Mouse (Mus musculus): ENCODE results near the gene Shc4. TPM values are rescaled to one million over a fixed set of nuclear protein-coding genes. Genes with fewer than 3 reads are reported as not detected.

Shc4 gene
- total RNA-seq, 1 experiment, result 1.1 TPM

DNA sequence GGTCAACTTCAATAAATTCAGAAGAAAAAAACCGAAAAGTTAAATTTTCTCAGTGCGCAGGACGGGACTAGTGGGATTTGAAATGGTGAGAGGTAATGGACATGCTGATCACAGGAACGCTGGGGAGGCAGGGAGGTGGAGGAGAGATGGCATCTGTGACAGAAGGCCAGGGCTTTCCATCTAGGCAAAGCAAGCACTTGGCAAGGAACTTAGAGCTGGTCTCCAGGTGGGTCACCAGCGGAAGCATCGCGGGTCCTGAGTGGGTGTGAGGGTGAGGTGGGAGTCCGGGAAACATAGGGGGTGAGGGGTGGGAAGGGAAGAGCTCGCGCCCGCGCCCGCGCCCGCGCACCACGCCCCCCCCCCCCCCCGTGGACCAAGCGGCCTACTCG is 51.4 kb downstream of the Shc4 start:
- no peak overlapping the region for H3K27ac ChIP-seq (ENCODE audit: insufficient read depth, low read depth, low read length, poor library complexity, severe bottlenecking)

DNA sequence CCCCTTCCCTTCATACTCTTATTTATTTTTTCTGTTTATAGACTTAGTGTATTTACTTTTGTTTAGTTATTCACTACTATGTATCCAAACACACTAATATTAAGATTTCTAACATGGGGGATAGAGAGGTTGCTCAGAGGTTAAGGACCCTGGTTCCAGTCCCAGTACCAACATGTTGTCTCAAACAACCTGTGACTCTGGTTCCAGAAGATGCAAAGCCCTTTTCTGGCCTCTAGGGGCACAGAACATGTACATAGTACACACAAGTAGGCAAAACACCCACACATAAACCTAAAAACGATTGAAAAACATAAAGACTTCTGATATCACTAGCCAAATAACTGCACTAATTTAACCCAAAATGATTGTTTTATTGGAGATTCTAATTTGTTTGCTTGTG is 53.1 kb downstream of the Shc4 start:
- no peak overlapping the region for H3K27ac ChIP-seq (ENCODE audit: insufficient read depth, low read depth, low read length, poor library complexity, severe bottlenecking)
- no peaks in the 10 kb centered on the region for H3K36me3 ChIP-seq (ENCODE audit: control insufficient read depth, insufficient read depth, low read length, poor library complexity, severe bottlenecking)
- H3K4me1 ChIP-seq (ENCODE audit: control insufficient read depth in 2 of 2, insufficient read depth in 2 of 2, low read length in 2 of 2, poor library complexity in 1 of 2), result peaks cover 0 to 2% of the 10 kb centered on the region in 2 experiments; a peak in 1 of 4 replicates
- in situ Hi-C loops (cut with MboI; ENCODE audit: low sequenced_read_pairs in 2 of 2, unreplicated experiment in 2 of 2), result no loop called here
- no peaks in the 10 kb centered on the region for H3K9me3 ChIP-seq (ENCODE audit: control insufficient read depth, insufficient read depth, low read depth, low read length)
- DNase-seq (ENCODE audit: low read depth, low spot score), result no peak
- no peak overlapping the region for H3K4me3 ChIP-seq (ENCODE audit: insufficient read depth in 1 of 2, low read depth in 1 of 2, low read length in 2 of 2, poor library complexity in 1 of 2, severe bottlenecking in 1 of 2)
- TF ChIP-seq ZNF384 (IDR thresholded peaks at IDR 0.05; ENCODE audit: low read depth, low read length), result no peak
- TF ChIP-seq ZC3H11A (IDR thresholded peaks at IDR 0.05; ENCODE audit: borderline replicate concordance, low read depth, low read length), result no peak
- no peak for TF ChIP-seq MAFK (IDR thresholded peaks at IDR 0.05; ENCODE audit: insufficient read depth, low read depth, low read length)
- no peak for TF ChIP-seq CHD2 (IDR thresholded peaks at IDR 0.05; ENCODE audit: low read depth, low read length)
- TF ChIP-seq HCFC1 (IDR thresholded peaks at IDR 0.05; ENCODE audit: borderline replicate concordance, insufficient read depth, low read length), result no peak
- H3K9ac ChIP-seq (ENCODE audit: insufficient read depth, low read depth, low read length, poor library complexity, severe bottlenecking), result no peak overlapping the region

More for the DNA sequence above, 51.4 kb downstream of the Shc4 start:
- in situ Hi-C loops (cut with MboI; ENCODE audit: low sequenced_read_pairs in 2 of 2, unreplicated experiment in 2 of 2), result no loop called here
- peak; percentile 20 for DNase-seq (ENCODE audit: low read depth, low spot score)
- no peaks in the 10 kb centered on the region for H3K9me3 ChIP-seq (ENCODE audit: control insufficient read depth, insufficient read depth, low read depth, low read length)
- TF ChIP-seq CHD2 (IDR thresholded peaks at IDR 0.05; ENCODE audit: low read depth, low read length) (no peak), MAFK (IDR thresholded peaks at IDR 0.05; ENCODE audit: insufficient read depth, low read depth, low read length) (no peak), HCFC1 (IDR thresholded peaks at IDR 0.05; ENCODE audit: borderline replicate concordance, insufficient read depth, low read length) (no peak), ZNF384 (IDR thresholded peaks at IDR 0.05; ENCODE audit: low read depth, low read length) (no peak), ZC3H11A (IDR thresholded peaks at IDR 0.05; ENCODE audit: borderline replicate concordance, low read depth, low read length) (no peak)
- H3K4me3 ChIP-seq (ENCODE audit: insufficient read depth in 1 of 2, low read depth in 1 of 2, low read length in 2 of 2, poor library complexity in 1 of 2, severe bottlenecking in 1 of 2), result peak overlapping the region; percentile 68 to 75; a peak in 3 of 4 replicates
- H3K36me3 ChIP-seq (ENCODE audit: control insufficient read depth, insufficient read depth, low read length, poor library complexity, severe bottlenecking), result no peaks in the 10 kb centered on the region
- H3K4me1 ChIP-seq (ENCODE audit: control insufficient read depth in 2 of 2, insufficient read depth in 2 of 2, low read length in 2 of 2, poor library complexity in 1 of 2), result peaks cover 0 to 2% of the 10 kb centered on the region in 2 experiments; a peak in 1 of 4 replicates
- H3K9ac ChIP-seq (ENCODE audit: insufficient read depth, low read depth, low read length, poor library complexity, severe bottlenecking), result peak overlapping the region; percentile 57

DNA sequence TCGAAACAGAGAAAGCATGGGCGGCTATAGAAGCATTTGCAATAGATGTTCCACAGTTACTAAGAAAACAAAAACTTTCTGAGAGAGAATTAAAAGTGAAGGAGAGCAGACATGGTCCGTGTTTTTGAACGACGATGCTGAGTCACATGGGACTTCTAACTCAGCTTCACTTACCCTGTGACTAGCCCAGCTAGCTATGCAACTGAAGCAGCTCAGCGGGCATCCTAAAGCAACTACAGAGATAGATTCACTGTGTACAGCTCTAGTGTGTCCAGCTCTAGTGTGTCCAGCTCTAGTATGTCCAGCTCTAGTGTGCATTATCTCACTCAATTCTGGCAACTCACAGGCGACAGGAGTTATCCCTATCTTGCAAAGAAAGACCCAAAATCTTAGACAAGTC is 56.2 kb downstream of the Shc4 start:
- peaks cover 0 to 2% of the 10 kb centered on the region in 2 experiments; a peak in 1 of 4 replicates for H3K4me1 ChIP-seq (ENCODE audit: control insufficient read depth in 2 of 2, insufficient read depth in 2 of 2, low read length in 2 of 2, poor library complexity in 1 of 2)
- H3K9me3 ChIP-seq (ENCODE audit: control insufficient read depth, insufficient read depth, low read depth, low read length), result no peaks in the 10 kb centered on the region
- H3K36me3 ChIP-seq (ENCODE audit: control insufficient read depth, insufficient read depth, low read length, poor library complexity, severe bottlenecking), result no peaks in the 10 kb centered on the region
- DNase-seq (ENCODE audit: low read depth, low spot score), result no peak
- in situ Hi-C loops (cut with MboI; ENCODE audit: low sequenced_read_pairs in 2 of 2, unreplicated experiment in 2 of 2), result no loop called here
- no peak overlapping the region for H3K9ac ChIP-seq (ENCODE audit: insufficient read depth, low read depth, low read length, poor library complexity, severe bottlenecking)
- no peak overlapping the region for H3K27ac ChIP-seq (ENCODE audit: insufficient read depth, low read depth, low read length, poor library complexity, severe bottlenecking)
- H3K4me3 ChIP-seq (ENCODE audit: insufficient read depth in 1 of 2, low read depth in 1 of 2, low read length in 2 of 2, poor library complexity in 1 of 2, severe bottlenecking in 1 of 2), result no peak overlapping the region
- TF ChIP-seq MAFK (IDR thresholded peaks at IDR 0.05; ENCODE audit: insufficient read depth, low read depth, low read length) (no peak), CHD2 (IDR thresholded peaks at IDR 0.05; ENCODE audit: low read depth, low read length) (no peak), ZNF384 (IDR thresholded peaks at IDR 0.05; ENCODE audit: low read depth, low read length) (no peak), HCFC1 (IDR thresholded peaks at IDR 0.05; ENCODE audit: borderline replicate concordance, insufficient read depth, low read length) (no peak), ZC3H11A (IDR thresholded peaks at IDR 0.05; ENCODE audit: borderline replicate concordance, low read depth, low read length) (no peak)

DNA sequence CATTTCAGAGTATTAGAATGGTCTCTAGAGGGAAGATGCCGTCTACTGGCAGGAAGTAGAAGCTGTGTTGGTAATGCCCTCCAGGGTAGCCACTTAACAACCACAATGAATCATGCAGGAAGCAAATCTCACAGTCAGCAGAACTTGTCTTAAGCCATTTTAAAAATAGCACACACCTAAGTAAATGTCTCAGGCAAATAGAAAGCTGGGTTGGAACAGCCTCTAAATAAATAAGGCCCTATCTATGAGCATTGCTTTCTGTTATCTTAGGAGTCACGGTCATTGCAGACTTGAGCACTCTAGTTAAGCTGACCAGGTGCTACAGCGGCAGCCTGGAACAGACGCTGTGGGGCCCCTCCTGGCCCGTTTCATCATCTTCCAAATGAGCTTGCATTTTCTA is 56.8 kb downstream of the Shc4 start:
- no peak overlapping the region for H3K27ac ChIP-seq (ENCODE audit: insufficient read depth, low read depth, low read length, poor library complexity, severe bottlenecking)
- no peaks in the 10 kb centered on the region for H3K36me3 ChIP-seq (ENCODE audit: control insufficient read depth, insufficient read depth, low read length, poor library complexity, severe bottlenecking)
- H3K9me3 ChIP-seq (ENCODE audit: control insufficient read depth, insufficient read depth, low read depth, low read length), result no peaks in the 10 kb centered on the region
- no peak for DNase-seq (ENCODE audit: low read depth, low spot score)
- H3K4me3 ChIP-seq (ENCODE audit: insufficient read depth in 1 of 2, low read depth in 1 of 2, low read length in 2 of 2, poor library complexity in 1 of 2, severe bottlenecking in 1 of 2), result no peak overlapping the region
- H3K4me1 ChIP-seq (ENCODE audit: control insufficient read depth in 2 of 2, insufficient read depth in 2 of 2, low read length in 2 of 2, poor library complexity in 1 of 2), result no peaks in the 10 kb centered on the region
- TF ChIP-seq ZC3H11A (IDR thresholded peaks at IDR 0.05; ENCODE audit: borderline replicate concordance, low read depth, low read length) (no peak), MAFK (IDR thresholded peaks at IDR 0.05; ENCODE audit: insufficient read depth, low read depth, low read length) (no peak), HCFC1 (IDR thresholded peaks at IDR 0.05; ENCODE audit: borderline replicate concordance, insufficient read depth, low read length) (no peak), ZNF384 (IDR thresholded peaks at IDR 0.05; ENCODE audit: low read depth, low read length) (no peak), CHD2 (IDR thresholded peaks at IDR 0.05; ENCODE audit: low read depth, low read length) (no peak)
- in situ Hi-C loops (cut with MboI; ENCODE audit: low sequenced_read_pairs in 2 of 2, unreplicated experiment in 2 of 2), result no loop called here
- H3K9ac ChIP-seq (ENCODE audit: insufficient read depth, low read depth, low read length, poor library complexity, severe bottlenecking), result no peak overlapping the region

DNA sequence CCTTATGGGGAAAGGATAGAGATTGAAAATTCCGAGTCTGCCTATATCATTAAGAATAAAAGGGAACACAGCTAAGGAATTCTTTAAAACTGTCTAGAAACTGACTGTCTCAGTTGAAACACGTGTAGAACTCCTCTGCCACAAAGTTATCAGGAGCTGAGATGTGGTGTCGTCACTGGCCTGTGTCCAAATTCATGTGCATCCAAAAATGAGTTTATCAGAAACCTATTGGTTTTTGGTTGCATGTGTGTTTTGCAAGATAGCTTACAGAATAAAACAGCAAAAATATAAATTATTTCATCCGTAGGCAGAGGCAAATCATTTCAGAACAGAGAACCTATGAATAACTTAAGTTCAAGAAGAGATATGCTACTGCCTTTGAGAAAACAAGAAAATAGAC is 57.3 kb downstream of the Shc4 start:
- no peak overlapping the region for H3K4me3 ChIP-seq (ENCODE audit: insufficient read depth in 1 of 2, low read depth in 1 of 2, low read length in 2 of 2, poor library complexity in 1 of 2, severe bottlenecking in 1 of 2)
- in situ Hi-C loops (cut with MboI; ENCODE audit: low sequenced_read_pairs in 2 of 2, unreplicated experiment in 2 of 2), result no loop called here
- no peaks in the 10 kb centered on the region for H3K36me3 ChIP-seq (ENCODE audit: control insufficient read depth, insufficient read depth, low read length, poor library complexity, severe bottlenecking)
- no peak for DNase-seq (ENCODE audit: low read depth, low spot score)
- no peak overlapping the region for H3K27ac ChIP-seq (ENCODE audit: insufficient read depth, low read depth, low read length, poor library complexity, severe bottlenecking)
- no peaks in the 10 kb centered on the region for H3K9me3 ChIP-seq (ENCODE audit: control insufficient read depth, insufficient read depth, low read depth, low read length)
- TF ChIP-seq HCFC1 (IDR thresholded peaks at IDR 0.05; ENCODE audit: borderline replicate concordance, insufficient read depth, low read length) (no peak), MAFK (IDR thresholded peaks at IDR 0.05; ENCODE audit: insufficient read depth, low read depth, low read length) (no peak), CHD2 (IDR thresholded peaks at IDR 0.05; ENCODE audit: low read depth, low read length) (no peak), ZNF384 (IDR thresholded peaks at IDR 0.05; ENCODE audit: low read depth, low read length) (no peak), ZC3H11A (IDR thresholded peaks at IDR 0.05; ENCODE audit: borderline replicate concordance, low read depth, low read length) (no peak)
- no peaks in the 10 kb centered on the region for H3K4me1 ChIP-seq (ENCODE audit: control insufficient read depth in 2 of 2, insufficient read depth in 2 of 2, low read length in 2 of 2, poor library complexity in 1 of 2)
- no peak overlapping the region for H3K9ac ChIP-seq (ENCODE audit: insufficient read depth, low read depth, low read length, poor library complexity, severe bottlenecking)

All from ES-E14 (cell line).